Mouse (Mus musculus): ENCODE results near the gene OR5BS1P.
"Not testable (repeated sequence)": the region's sequence is repeated elsewhere in the genome, so short reads cannot be mapped to it uniquely, and the experiment has no call there.

The OR5BS1P gene

DNA sequence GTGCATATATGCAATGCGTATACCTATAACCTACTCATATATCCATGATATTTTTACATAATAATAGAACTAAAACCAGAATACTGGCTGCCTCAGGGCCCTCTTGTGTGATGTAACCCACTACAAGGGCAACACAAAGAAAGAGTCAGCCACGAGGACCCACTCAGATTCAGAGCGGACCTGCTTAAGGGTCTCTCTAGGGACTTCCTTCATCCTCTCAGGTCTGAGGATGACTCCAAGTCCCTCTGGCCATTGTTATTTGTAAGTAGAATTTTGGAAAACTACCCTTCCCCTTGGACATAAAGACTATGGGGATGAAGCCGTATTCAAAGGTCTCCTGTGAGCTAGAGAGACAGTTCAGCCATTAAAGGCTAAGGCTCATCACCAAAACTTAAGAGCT lies at the start of gene OR5BS1P:
TSS of gene OR5BS1P (plus strand) at position 301 of the 400 bp plus-strand sequence.
- no peak for DNase-seq (ENCODE audit: low spot score in 2 of 2)

DNA sequence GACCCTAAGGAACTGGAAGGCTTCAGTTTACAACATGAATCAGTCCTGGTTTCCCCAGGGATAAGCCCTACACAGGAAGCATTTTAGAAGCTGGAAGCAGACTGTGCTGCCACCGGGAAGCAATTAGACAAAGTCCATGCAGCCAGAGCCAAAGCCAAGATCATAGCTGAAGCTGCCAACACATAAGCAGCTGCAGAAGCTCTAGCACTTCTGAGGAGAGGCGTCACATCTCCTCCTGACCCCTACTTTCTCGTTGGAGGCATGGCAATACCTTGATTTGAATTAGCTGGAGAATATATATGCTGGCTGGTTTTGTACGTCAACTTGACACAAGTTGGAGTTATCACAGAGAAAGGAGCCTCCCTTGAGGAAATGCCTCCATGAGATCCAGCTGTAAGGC lies 48.8 kb upstream of the OR5BS1P start:
- no peak for DNase-seq (ENCODE audit: low spot score in 2 of 2)

DNA sequence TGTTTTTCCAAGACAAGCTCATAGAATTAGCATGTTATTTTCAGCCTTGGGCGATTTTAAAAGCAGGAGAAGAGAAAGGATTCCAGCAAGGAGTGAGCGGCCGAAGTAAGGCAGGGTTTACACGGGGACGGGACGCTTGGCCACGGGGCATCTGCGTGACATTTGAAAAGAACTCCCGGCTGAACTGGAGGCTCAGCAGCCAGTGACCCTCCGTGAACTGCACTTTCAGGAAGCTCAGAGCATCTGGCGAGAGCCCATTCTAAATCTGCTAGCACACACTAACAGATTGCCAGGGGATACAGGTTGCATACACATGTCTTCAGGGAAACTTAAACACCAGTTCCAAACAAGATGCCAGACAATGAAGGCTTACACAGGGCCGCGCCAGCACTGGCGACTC lies 45.4 kb upstream of the OR5BS1P start:
- DNase-seq (ENCODE audit: low spot score in 2 of 2) = no peak

DNA sequence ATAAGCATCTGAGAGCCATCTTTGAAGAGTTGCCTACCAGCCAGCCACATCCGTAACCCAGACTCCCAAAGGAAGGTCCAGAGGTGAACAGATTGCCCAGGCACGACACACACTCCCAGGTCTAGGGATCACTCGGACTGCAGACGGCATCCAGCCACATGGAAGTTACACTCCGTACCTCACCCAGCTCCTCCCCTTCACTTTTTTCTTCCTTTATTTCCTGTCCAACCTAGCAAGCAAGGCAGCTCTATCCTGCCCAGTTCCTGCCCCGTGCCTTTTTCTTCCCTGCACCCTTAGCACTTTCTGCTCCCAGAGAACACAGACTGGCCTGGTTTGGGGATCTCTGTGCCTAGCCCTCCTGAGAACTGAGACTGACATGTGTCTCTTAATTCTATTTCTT lies 44.9 kb upstream of the OR5BS1P start:
- no peak for DNase-seq (ENCODE audit: low spot score in 2 of 2)

DNA sequence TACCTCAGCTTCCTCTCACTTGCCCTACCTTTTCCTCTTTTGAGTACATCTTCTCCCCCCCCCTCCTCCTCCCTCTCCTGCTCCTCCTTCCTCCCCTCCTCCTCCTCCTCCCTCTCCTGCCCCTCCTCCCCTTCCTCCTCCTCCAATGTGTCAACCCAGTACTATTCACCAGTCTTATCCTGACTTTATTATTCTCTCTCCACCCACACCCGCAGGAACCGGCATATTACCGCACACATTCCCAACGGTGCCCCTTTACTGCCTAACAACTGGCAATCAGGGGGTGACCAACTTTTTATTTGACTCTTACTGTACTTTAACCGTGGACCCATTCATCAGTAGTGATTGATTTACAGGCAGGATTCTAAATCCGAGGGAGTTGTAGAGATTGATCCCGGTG lies 44.5 kb upstream of the OR5BS1P start:
- no peak for DNase-seq (ENCODE audit: low spot score in 2 of 2)

DNA sequence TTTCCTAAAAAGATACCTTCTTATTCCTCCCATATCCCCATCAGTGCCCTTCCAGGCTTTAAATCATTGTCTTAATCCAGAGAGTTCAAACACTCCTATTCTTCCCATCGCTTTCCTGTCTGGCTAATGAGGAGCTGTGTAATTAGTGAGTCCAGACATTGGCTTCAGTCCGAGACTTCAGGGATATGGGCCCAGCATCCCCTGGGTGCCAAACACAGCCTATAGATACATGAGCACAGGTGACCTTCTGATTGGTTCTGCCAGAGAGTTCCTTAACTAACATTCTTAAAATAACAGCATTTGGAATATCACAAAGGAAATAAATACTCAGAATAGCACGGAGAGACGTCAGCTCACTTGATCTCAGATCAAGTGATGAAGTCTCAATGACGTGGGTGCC lies 38.8 kb upstream of the OR5BS1P start, which contains the start of gene Olfr282:
TSS of gene Olfr282 (plus strand) at position 301 of the 400 bp plus-strand sequence.
- DNase-seq (ENCODE audit: low spot score in 2 of 2) = not testable (repeated sequence)

DNA sequence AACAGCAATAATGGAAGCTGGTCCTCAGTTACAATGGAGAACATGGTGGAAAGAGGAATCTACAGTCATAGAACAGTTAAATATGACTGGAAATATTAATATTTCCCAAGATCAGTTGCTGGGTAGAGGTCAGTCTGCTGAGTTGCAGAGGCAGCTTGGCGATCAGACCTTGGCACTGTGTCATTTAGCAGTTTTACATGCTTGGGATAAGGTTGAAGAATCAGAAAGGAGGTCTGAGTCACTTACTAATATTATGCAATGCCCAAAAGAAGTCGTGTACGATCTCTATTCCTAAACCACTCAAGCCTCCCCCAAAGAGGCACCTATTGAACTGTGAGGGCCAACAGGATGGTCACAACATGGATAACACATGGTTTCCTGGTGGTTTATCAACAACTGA lies 25.1 kb upstream of the OR5BS1P start:
- DNase-seq (ENCODE audit: low spot score in 2 of 2) = no peak

DNA sequence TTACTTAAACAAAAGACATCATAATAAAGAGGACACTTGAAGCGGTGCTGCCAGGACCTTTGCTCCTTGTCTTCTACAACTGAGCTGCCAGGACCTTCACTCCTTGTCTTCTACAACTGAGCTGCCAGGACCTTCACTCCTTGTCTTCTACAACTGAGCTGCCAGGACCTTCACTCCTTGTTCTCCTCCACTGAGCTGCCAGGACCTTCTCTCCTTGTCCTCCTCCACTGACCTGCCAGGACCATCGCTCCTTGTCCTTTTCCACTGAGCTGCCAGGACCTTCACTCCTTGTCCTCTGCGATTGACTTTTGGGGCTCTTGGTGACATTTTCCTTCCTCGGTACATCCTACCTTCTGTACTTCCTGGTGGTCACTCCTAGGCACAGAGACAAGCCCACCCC lies 21.2 kb upstream of the OR5BS1P start:
- DNase-seq (ENCODE audit: low spot score in 2 of 2) = no peak

DNA sequence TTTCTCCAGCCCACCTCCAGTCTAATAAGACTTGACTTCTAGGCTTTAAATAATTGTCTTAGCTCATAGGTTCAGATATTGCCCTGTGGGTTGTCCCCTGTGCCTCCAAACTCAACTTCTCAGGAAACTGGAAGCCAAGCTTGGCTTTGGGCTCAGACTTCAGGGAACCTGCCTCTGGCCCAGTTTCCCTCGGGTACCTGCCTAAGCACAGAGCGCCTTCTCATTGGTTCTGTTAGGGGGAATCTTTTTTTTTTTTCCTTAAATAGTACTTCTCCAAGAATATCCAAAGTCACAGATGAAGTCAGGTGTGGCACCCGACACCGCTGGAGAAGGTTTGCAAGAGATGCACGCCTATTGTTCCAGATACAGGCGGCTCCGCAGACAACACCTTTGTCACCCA lies 17.4 kb upstream of the OR5BS1P start, which contains the start of gene Olfr281:
TSS of gene Olfr281 (plus strand) at position 301 of the 400 bp plus-strand sequence.
- DNase-seq (ENCODE audit: low spot score in 2 of 2) = no peak

DNA sequence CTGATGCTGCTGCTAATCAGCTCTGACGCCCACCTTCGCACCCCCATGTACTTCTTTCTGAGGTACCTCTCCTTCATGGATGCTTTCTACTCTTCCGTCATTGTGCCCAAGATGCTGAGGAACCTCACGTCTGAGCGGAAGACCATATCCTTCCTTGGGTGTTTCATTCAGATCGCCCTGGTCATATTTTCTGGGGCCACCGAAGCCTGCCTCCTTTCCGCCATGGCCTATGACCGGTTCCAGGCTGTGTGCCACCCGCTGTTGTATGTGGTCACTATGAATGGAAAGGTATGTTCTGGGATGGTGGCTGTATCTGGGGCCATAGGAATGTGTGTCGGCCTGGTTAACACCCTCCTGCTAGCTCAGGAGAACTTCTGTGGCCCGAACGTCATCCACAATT lies 1.8 kb downstream of the OR5BS1P start:
- no peak for DNase-seq (ENCODE audit: low spot score in 2 of 2)

DNA sequence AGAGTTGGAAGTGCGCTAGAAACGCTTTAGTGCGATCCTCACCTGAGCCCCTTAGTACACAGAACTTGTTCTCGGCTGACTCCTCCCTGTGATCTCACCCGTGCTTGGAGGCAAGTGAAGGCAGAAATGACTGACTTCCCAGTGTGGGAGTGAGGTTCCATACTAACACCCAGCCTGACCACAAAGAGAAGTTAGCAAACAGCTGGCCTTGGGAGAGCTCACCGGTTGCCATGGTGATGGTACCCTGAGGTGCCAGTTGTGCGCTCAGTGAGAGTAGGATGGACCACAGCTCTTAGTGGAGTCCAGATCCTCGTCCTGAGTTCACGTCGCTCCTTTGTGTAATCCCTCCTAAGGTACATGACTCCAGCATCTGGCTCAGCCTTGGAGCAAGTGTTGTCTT lies 5.3 kb downstream of the OR5BS1P start:
- no peak for DNase-seq (ENCODE audit: low spot score in 2 of 2)

DNA sequence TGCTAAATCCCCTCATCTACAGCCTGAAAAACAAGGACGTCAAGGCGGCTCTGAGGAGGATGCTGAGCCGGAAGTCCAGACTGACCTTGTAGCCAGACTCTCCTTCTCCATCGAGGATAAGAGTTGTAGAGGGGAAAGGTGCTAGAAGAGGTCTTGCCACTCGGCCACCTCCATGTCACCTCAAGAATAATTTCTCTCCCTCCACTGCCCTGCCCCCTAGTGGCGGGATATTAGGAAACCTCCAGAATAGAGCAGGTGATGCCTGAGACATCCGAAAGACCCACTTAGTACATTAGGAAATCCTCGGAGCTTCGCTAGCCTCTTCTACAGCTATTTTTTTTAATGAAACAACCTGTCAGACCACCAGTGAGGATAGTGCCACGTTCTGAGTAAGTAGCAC lies 5.7 kb downstream of the OR5BS1P start:
- peak in 1 of 2 experiments; percentile 19 for DNase-seq (ENCODE audit: low spot score in 2 of 2)

DNA sequence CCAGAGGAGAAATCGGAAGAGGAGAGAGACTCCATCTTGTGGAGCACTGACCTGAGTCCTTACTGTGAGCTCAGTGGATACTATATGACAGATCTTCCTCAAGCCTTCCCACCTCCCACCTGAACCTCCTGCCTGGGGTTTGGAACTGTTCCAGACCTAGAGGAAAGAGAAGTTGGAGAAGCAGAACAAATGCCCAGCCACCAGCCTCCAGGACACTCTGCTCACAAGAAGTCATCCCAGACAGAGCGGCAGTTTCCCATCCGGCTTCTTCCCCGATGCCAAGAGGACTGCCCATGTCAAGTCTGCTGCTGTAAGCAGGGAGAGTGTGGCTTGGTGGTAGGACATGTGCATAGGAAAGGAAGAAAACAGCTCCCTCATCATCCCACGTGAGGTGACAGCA lies 6.6 kb downstream of the OR5BS1P start:
- no peak for DNase-seq (ENCODE audit: low spot score in 2 of 2)

DNA sequence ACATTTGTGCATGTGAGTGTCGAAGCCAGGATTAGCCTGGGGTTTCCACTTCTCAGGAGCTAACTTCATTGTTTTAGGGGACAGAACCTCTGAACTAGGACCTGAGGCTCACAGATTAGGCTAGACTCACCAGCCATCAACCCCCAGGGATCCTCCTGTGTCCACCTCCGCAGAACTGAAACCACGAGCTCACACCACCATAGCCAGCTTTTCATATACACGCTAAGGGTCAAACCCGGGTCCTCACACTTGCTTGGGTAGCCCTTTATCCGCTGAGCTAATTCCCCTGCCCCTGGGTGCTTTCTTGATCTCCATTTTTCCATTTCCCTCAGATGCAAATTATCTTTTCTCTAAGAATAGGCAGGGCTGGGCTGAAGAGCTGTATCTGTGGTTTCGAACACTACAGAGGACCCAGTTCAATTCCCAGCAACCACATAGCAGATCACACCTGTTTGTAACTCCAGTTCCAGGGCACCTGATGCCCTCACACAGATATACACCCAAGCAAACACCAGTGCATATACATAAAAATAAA lies 9.9 kb downstream of the OR5BS1P start:
- no peak for DNase-seq (ENCODE audit: low spot score in 2 of 2)

DNA sequence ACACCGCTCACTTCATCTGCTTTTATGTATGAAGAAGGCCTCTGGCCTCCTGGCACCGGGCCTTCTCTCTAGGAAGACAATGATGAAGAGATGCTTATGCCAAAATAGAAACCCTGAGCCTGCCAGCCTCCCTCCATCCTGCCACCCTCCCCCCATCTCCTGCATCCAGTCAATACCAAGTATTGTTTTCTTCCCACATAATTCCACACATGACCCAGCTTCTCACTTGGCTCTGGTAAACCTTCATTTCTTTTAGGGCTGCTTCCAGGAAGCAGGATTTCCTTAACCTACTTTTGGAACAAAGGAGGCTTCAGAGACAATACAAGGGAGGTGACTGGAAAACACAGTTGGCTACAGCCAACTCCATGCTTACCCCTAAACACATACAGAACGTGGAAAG lies 13.0 kb downstream of the OR5BS1P start, which contains the start of gene Lalba:
TSS of gene Lalba (minus strand) at position 21 of the 400 bp plus-strand sequence.
- DNase-seq (ENCODE audit: low spot score in 2 of 2) = no peak

DNA sequence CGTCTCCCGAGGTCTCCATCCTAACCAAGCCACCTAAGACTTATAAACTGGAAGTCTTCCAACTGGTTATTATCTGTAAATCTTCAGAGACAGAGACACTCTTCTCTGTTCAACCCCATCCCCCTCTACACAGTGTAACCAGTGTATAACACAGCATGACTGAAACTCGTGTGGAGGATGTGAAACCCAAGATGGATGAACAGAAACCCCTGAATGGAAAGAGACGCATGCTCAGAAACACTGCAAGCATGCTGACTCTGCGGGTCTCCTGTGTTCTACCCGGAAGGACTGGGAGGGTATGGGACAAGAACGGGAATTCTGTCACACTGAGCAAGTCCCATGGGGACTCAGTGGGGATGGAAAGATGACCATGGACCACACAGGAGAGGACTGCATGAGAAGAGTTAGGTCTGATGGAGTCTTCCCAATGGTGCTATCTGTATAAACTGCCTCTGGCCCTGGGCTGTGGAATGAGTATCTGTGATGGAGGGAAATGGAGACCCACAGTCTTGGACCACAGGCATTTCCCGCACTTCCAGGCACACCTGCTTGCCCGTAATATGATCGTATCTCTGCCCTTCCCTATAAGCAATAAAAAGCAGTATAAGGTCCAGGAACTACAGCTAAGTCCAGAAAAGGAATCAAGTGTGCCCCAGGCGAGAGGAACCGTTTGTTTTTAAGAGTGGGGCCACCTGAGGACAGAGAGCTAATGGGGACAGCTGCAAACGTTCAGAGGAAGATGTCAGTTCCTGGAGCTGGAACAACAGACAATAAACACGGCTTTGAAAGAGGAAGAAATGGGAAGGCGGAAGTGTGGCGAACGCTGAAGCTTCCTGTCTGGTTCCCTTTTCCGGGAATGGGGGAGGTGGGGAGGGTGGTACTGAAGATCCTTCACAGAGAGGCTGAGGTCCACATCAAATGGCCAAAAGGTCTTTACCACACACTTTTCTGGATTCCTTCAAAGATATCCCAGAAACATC lies 14.5 kb downstream of the OR5BS1P start:
- DNase-seq (ENCODE audit: low spot score in 2 of 2) = no peak

DNA sequence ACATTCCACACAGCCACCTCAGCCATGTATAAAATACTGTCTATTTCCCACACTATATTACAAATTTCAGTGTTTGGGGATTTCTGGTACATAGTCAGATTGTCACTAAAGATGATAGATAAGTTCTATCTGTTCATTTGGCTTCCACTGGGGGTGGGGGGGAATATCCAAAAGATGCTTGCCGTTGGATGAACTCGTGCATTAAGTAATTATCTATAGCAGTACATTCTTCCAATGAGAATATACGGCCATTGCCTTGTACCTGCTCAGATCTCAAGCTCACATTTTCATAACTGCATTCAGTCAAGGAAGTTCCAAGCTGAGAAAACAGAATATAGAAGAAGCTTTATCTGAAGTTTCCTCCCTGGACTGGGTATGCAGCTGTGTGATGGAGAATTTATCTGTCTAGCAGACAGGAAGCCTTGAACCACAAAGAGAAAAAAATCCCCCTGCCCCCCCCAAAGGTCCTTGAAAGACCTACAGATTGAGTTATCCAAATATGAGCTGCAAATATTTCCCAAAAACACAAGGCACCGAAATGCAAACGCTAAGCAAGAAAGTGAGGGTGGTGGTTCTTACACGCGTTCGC lies 16.8 kb downstream of the OR5BS1P start:
- no peak for DNase-seq (ENCODE audit: low spot score in 2 of 2)

DNA sequence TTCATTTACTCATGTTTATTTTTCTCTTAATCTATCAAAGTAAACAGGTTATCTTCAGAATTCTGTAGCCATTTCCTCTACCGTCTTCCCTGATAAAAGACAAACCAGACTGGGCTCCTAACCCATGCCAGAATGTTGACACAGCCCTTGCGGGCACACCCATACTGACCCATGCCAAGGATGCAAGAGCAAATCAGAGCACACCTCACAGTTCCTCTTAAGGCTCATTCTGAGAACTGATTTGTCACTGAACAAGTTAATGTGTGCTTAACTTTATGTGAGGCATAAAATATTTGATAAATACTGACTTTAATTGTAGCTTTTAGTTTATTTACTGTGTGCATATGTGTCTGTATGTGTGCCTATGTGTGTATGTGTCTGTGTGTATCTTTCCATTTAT lies 21.6 kb downstream of the OR5BS1P start:
- no peak for DNase-seq (ENCODE audit: low spot score in 2 of 2)

DNA sequence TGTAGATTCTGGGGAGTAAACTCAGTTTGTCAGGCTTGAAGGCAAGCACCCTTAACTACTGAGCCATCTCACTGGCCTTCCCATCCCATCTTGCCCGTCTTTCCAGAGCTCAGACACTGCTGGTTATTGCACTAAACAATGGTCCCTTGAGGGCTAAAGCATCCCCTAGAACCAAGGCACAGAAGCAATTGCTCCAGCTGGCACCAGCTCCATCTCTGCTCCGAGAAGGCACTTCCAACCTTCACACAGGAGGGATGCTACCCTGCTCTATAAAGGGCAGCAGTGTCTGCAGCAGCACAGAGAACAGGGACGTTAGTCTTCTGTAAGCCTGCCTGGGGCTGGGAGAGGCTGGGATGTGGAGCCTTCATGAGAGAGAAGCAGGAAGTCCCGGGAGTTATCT lies 22.4 kb downstream of the OR5BS1P start, which contains the start of gene Olfr279:
TSS of gene Olfr279 (plus strand) at position 301 of the 400 bp plus-strand sequence.
- no peak for DNase-seq (ENCODE audit: low spot score in 2 of 2)

DNA sequence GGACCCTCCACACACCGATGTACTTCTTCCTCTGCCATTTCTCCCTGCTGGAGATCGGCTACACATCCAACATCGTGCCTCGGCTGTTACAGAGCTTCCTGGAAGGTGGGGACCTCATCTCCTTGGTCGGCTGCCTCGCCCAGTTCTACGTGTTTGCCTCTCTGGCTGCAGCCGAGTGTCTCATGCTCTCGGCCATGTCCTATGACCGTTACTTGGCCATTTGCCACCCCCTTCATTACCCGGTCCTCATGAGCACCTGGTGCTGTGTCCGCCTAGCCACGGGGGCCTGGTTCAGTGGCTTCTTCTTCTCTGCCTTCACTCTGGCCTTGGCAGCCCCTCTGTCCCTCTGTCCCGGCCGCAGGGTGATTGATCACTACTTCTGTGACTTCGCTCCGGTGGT lies 27.9 kb downstream of the OR5BS1P start:
- DNase-seq (ENCODE audit: low spot score in 2 of 2) = no peak

DNA sequence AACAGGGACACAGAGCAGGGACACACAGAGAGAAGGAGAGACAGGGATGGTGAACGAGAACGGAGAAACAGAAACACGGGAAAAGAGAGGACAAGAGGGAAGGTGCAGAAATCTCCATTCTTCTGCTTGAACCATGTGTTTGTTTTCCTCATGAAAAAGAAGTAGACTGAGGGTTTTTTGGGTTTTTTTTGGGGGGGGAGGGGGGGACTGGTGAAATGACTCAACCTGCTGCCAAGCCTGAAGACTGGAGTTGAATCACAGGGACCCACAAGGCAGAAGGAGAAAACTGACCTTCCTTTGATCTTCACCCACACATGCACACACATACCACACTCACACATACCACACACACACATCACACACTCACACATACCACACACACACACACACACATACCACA lies 33.6 kb downstream of the OR5BS1P start:
- DNase-seq (ENCODE audit: low spot score in 2 of 2) = no peak

DNA sequence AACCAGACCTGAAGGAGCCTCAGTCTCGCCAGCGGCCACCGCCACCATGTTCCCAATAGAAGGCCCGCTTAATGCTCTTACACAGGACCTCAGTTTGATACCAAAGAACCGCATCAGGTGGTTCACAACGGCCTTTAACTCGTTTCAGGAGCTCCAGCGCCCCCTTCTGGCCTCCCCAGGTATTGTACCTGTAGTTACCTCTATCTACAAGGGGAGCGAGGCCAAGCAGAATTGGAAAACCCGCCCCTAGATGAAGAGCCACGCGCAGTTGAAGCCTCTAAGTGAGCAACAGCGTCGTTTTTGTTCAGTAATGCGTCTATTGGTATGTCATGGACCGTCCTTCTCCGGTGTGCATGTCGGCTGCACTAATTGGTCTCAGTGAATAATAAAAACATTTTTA lies 34.8 kb downstream of the OR5BS1P start:
- peak in 1 of 2 experiments; percentile 37 for DNase-seq (ENCODE audit: low spot score in 2 of 2)
